Mouse (Mus musculus) neutrophil, adult 5-6 weeks (primary cell): ENCODE data around the gene 4930469K13Rik. TPM values are rescaled to one million over a fixed set of nuclear protein-coding genes. Genes with fewer than 3 reads are reported as not detected.
A peak's percentile ranks its signal among the peaks of the same experiment; 100 is the strongest.

ENCODE experiments used
- ATAC-seq: fragments of 151-379, 151-347 bp; 2 replicates; pipeline ENCODE4 v1.8.0; 2017; ENCODE audit warnings: mild to moderate bottlenecking, moderate TSS enrichment; ENCODE audit not compliant: insufficient number of reproducible peaks, poor library complexity, low FRiP score, severe bottlenecking; ENCODE audit errors: extremely low read depth
- total RNA-seq: library from RNA; stranded (forward); fragments of 200-1000 nt; gene quantifications from 2 replicates; pipeline ENCODE4 v1.2.3, GENCODE M21; 2017

The 4930469K13Rik gene
- total RNA-seq, 1 experiment from 2014 or later = not detected

- ATAC-seq = no peak
Measured at GRCm38 (mm10) chr11:34048375-34049124, 49.8 kb downstream of the 4930469K13Rik start.

DNA sequence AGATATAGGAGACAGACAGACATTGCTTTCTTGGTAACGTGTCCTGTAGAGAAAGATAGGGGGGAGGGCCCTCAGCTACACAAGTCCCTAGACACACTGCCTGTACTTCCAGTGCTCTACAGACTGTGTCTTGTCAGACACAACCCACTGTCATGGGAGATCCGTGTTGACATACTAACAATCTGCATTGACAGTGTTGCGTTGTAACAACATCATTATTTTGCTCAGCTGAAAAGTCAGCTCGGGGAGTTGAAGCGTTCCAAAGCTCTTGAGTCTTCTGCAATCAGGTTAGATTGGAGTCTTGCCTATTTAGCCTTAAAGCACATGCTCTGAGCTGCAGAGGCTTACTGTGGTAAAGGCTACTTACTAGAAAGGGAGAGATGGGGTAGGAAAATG lies 50.8 kb downstream of the 4930469K13Rik start:
- no peak for ATAC-seq

DNA sequence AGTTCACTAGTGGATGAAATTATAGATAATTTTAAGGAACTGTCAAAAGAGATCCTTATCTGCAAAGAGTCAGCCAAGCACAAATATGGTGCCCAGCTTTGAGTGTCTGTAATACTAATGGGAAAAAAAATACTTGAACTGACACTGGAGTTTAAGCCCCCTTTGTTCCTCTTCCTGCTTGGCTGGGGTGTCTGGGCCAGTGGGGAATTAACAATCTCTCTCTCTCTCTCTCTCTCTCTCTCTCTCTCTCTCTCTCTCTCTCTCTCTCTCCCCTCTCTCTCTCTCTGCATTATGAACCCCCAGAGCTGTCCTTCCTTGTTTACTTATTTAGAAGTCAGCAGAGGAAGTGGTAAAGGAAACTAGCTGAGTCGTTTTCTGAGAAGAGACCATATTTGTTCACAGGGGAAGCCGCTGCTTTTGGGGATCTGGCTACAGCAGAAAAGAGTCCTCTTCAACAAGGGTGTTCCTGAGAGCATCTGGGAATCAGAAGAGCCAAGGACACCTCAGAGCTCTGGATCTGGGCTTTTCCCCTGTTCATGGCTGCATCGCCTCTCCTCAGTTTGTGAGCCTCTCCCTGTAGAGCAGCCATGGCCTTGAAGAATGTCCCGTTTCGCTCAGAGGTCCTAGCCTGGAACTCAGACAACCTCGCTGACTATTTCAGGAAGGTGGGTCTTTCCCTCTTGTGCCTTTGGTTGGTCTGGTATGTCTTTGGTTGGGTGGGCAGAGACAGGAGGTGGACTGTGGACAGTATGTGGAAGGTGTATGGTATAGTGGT lies 51.4 kb downstream of the 4930469K13Rik start, which contains the start of gene Lcp2:
Gene Lcp2 (plus strand): TSS at position 154 of the 775 bp plus-strand sequence.
- ATAC-seq = no peak

DNA sequence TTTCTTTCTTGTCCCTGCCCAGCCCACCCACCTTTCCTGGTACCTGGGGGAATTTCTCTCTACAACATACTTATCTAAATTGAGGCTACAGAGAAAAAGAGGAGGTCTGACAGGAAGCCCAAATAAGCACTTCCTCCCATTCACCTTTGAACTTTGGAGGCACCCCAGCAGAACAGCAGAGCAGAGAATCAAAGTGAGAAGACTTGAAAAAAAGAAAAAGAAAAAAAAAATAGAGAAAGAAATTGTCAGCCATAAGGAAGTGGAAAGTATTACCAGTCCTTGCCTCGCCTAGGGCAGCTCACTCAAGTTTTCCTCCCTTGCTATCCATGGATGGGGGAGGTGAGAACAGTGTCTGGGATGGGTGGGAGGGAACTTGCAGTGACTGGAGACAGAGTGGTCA lies 55.5 kb downstream of the 4930469K13Rik start:
- no peak for ATAC-seq

DNA sequence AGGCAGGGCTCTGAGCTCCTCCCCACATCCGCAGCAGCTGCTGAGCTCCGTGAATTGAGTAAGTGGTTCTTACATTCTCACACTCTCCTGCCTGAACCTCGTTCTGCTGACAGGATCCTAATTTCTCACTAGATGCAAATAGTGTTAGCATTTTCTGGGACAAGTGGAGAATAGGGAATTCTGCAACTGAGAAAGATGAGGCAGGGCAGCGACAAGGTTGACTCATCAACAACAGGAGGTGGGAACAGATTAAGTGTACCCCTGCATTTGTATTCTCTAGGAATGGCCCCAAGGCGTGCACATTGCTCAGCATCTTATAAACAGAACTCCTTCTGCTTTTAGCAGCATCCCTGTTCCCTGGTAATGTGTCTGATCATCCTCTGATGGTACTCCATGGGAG lies 58.3 kb downstream of the 4930469K13Rik start:
- ATAC-seq = no peak

DNA sequence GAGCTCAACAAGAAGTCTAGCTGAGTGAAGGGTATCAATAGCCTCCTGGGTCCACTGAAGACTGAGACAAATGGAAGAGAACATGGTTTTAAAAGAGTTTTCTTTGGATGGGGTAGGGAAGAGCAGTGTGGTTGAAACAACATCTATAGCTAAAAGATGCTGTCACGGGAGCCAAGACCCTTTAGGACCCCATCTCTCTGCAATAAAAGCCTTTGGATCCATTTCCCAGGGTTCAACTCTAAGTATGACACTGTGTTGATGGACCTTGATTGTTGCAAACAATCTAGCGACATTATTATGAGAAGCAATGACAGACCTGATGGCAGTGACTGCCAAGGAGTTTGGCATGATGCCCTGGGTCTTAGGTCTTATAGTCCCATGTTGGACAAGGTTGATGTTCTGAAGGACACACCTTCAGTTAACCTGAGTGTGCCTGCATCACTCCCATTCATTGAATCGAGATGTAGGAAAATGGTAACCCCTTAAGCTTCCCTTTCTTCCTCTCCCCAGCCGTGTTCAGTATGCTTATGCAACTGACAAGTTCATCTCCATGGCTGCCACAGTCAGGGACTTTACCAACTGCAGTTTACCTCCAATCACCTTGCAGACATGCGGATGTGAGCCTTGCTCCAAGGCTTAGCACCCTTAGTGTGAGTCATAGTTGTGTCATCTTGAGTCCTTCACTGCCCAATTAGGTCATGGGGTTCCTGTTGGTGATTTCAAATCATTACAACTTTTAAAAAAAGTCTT lies 62.3 kb downstream of the 4930469K13Rik start:
- peak; percentile 83 for ATAC-seq

- ATAC-seq = no peak
Measured at GRCm38 (mm10) chr11:34034794-34035193, 63.6 kb downstream of the 4930469K13Rik start.

DNA sequence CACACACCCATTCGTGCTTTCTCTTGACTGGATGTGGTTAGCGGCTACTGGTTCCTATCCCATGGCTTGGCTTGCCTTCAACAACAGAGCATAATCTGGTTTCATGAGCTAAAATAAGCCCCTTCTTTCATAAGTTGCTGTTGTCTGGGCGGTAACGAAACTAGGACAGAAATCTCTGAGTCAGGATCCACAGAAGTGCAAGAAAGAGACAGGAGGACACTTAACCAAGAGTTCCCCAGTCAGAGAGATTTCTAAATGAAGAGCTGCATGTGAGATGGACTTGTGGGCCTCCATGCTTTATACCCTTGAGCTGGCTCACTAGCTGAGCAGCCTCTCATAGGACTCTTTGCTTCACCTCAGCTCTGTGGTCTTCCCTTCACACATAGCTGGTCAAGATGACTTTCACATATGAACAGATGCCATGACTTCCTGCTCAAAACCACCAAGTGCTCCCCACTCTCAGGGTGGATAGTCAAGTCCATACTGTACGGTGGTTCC lies 64.3 kb downstream of the 4930469K13Rik start:
- ATAC-seq = peak; percentile 21; the same call in 1 of the 2 replicates

GRCm38 (mm10) chr11:34031015-34031805 lies 67.1 kb downstream of the 4930469K13Rik start:
- peak; percentile 54 for ATAC-seq

DNA sequence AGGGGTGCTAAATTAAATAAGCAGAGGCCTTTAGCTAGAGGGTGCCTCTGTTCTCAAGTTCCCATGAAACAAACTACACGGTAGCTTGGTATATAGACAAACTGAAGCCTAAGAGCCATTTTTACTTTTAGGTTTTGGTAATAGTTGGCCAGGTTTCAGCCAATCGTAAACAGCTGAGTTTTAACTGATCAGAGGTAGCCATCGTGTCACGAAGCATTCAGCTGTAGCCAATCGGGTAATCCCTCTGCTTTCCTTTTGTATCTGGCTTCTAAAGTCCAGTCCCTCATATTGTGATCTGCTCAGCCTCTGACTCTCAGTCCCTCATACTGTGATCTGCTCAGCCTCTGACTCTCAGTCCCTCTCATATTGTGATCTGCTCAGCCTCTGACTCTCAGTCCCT lies 68.7 kb downstream of the 4930469K13Rik start:
- ATAC-seq = no peak

GRCm38 (mm10) chr11:34025091-34025490 lies 73.3 kb downstream of the 4930469K13Rik start:
- ATAC-seq = no peak

GRCm38 (mm10) chr11:34012007-34012652 lies 86.2 kb downstream of the 4930469K13Rik start:
- ATAC-seq = no peak

- ATAC-seq = peak; percentile 18; the same call in 1 of the 2 replicates
Measured at GRCm38 (mm10) chr11:34010859-34011172, 87.5 kb downstream of the 4930469K13Rik start.

DNA sequence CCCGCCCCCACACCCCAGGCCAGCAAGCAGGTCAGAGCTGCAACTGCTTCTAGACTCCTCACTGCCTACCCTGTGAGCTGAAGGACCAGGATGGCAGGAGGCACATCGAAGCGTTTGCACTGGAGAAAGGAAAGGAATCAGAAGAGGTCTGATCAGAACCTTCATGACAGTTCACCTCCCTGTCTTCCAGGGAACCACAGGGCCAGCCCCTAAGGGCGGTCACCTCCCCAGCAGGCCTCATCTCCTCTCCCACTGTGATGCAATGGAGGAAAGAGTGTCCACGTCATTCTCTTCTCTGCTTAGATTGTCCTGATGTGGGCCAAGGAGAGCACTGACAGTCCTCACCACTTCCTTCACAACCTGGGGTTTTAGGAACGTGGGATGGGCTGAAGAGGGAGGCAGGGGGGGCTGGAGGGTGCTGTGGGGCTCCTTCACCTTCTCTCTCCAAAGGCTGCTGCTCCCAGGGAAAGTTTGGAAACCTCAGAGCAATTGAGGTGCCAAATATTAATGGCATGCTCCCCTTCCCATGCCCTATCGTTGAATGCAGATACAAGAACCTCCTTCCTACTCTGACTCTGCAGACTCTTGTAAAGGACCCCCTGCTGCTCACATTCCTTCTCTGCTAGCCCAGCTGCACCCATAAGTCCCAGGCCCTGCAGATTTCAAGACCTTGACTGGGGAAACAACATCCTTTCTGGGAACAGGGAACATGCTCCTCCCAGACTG lies 88.1 kb downstream of the 4930469K13Rik start:
- peak; percentile 27; the same call in 1 of the 2 replicates for ATAC-seq

- no peak for ATAC-seq
Measured at GRCm38 (mm10) chr11:34009316-34010087, 88.9 kb downstream of the 4930469K13Rik start.

DNA sequence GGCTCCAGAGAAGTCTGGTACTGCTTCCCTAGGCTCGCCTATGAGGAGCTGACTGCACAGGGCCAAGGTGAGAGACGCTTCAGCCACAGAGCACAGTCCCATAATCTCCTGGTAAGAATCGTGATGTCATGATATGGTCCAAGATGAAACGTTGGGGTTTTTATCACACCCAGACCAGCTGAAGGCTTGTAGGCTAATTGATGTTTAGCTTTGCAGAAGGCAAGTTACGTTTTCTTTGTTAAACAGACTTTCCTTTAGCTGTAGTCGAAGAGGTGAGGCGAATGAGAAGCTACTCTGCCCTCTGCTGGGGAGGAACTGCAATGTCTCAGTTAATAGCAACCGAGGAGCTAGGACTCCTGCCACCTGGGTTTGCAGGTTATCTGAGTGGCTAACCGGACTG lies 89.7 kb downstream of the 4930469K13Rik start:
- ATAC-seq = peak; percentile 81

DNA sequence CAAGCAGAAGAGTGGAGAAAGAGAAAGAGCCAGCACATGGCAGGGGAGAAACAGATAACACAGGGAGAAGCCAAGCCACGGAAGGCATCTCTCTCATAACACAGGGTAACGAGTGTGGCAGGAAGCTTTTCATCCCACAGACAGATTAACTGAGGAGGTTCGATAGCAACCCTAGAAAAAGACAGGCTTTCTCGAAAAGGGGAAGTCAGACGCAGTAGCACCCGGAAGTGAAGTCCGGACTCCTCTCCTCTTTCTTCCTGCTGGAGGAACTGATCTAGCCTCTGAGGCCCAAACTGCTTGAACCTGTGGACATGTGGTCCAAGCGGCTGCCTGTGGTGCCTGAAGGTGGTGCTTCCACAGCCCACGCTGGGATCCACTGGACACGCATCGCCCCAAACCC lies 90.1 kb downstream of the 4930469K13Rik start:
- peak; percentile 51 for ATAC-seq
